Mouse (Mus musculus) frontal cortex, postnatal 10 days (tissue): ENCODE measurements at regions not wholly inside any gene's neighbourhood (a gene's known extent, or its start where the extent isn't known, plus 50 kb on each side); places are given as distances from the start of the nearest gene placed in this dataset.

Experiments
- DNase-seq, 2 experiments: peaks; one replicate each; pipeline ENCODE4 v3.0.0; 2022; ENCODE audit warnings: low spot score in 2 of 2, mixed read lengths in 1 of 2

DNA sequence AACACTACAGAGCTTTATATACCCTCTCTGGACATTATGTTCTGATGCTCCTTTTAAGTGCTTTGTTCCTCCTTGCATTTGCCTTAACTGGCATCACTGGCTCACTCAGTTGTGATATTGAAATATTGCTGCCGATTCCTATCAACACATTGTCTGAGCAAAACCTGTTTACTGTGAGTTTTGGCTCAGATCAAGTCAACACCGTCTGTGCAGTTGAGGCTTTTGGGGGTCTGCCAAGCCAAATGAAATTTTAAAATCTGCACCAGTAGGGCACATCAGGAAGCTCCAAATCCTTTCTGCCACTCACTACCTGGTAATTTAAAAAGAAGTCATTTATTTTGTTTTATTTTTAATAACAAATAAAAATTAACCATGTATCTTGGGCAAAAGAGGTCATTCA, 482.6 kb upstream of the Gm20594 start:
- peak; percentile 5 for DNase-seq
